Mouse (Mus musculus) liver, embryonic 14.5 days (tissue): ENCODE results near the gene Cbfa2t2.

Experiments used
- CTCF ChIP-seq: IDR thresholded peaks from 2 replicates; pipeline ENCODE4 v1.5.1; 2016; ENCODE audit warnings: antibody characterized with exemption, low read depth, control low read depth
- EP300 ChIP-seq: IDR thresholded peaks from 2 replicates; pipeline ENCODE4 v1.6.1; 2016; ENCODE audit warnings: antibody characterized with exemption, low read depth

GRCm38 (mm10) chr2:154474251-154475061, 38.2 kb downstream of the Cbfa2t2 start:
- TF ChIP-seq EP300 (no peak), CTCF (no peak)
